Mouse (Mus musculus) urinary bladder, postnatal 36 days (tissue): ENCODE data around the gene Kcnb1.

Experiments used
- DNase-seq, 2 experiments: peaks; one replicate each; pipeline ENCODE4 v3.0.0; 2022; ENCODE audit warnings: low spot score in 2 of 2, mixed read lengths in 1 of 2

The Kcnb1 gene

DNA sequence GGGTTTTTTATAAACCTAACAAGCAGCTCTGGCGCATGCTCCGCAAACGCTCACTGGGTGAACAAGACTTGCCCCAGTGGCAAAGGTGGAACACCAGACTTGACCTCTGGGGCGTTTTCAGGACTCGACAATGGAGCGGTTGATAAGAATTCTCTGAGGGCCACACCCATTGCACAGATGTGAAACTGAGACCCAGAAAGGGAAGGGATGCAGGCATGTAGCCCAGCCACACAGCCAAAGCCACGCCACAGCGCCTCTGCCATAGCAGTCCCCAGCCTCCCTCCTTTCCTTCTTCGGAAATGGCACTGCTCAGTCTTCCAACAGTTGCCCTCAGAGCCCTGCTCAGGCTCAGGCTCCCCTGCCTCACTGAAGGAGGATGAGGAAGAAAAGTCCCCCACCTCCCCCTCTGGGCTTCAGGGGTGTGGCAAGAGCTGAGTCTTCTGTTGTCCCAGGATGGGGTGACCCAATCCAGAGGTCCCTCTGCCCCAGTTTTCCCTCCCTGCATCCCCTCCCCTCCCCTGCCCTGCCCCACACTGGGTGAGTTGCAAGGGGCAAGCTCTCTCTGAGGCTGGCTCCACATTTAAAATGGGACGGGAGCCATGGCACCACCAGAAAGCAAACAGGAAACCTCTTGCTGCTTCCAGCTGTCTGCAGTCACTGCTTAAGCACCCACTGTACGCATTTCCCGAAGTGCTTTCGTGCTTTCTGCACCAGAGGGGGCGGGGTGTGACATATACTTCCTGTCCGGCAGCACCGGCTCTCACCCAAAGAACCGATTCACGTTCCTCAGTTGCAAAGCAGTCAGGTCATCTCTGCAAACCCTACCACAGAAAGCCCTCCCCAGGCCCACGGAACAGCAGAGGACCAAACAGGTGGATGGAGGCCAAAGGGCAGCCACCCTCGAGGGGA, 61.0 kb downstream of the Kcnb1 start:
- peak; percentile 18 to 31 for DNase-seq

GRCm38 (mm10) chr2:167127404-167127803, 62.6 kb downstream of the Kcnb1 start:
- no peak for DNase-seq

GRCm38 (mm10) chr2:167125781-167126180, 64.2 kb downstream of the Kcnb1 start:
- DNase-seq: no peak

DNA sequence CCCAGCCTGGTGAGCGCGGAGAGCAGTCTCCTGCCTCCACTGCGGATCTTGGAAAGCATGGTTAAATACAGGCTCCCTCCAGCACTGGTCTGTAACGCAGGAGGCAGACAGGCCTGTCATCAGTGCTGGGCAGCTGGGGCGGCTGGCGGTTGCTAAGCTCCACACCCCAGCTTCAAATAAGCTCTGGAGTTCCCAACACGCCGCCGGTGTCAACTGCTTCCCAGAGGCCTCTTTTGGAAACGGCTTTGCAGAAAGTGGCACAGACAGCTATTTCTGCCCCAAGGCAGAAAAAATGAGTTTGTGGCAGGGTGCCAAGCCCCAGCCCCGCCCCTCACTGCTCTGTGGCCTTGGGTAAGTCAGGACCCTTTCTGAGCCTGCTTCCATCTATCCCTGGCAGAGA, 66.0 kb downstream of the Kcnb1 start:
- no peak for DNase-seq

- no peak for DNase-seq
Measured at GRCm38 (mm10) chr2:167122737-167123136, 67.2 kb downstream of the Kcnb1 start.

- DNase-seq: no peak
Measured at GRCm38 (mm10) chr2:167121996-167122395, 68.0 kb downstream of the Kcnb1 start.

DNA sequence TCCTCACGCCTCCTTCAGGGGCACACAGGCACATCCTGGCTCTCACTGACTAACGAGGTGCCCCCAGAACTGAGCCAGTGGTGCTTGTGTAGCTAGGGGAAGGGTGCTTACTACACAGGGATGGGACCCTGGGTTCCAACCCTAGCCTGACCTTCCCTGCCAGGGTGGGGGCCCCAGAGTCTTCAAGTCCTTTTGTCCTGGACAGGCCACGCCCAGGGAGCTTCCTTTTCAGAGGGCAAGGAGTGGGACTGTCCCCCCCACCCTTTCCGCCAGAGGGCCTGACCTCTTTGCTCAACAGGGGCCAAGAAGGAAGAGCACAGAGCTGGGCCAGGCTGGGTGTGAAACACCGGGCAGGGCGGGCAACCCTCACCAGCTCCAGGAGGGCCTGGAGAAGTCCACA, 68.7 kb downstream of the Kcnb1 start:
- peak in 1 of 2 experiments; percentile 33 for DNase-seq

GRCm38 (mm10) chr2:167120186-167120830, 69.6 kb downstream of the Kcnb1 start:
- DNase-seq: no peak

GRCm38 (mm10) chr2:167118046-167118445, 71.9 kb downstream of the Kcnb1 start:
- peak; percentile 72 to 81 for DNase-seq

DNA sequence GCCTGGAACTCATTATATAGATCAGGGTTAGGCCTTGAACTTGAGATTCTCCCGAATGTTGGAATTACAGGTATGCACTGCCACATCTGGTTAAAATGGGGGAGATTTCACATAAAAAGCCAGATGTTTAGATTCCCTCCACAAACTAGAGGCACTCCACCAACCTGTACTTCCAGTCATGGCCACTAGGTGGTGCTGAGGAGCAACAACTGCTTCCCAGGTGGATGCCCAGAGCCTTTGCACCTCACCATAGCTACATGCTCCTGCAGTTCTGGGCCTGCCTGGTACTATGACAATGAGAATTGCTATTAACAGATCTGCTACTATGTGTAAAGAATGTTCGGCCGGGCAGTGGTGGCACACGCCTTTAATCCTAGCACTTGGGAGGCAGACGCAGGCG, 77.2 kb downstream of the Kcnb1 start:
- peak; percentile 73 to 82 for DNase-seq

DNA sequence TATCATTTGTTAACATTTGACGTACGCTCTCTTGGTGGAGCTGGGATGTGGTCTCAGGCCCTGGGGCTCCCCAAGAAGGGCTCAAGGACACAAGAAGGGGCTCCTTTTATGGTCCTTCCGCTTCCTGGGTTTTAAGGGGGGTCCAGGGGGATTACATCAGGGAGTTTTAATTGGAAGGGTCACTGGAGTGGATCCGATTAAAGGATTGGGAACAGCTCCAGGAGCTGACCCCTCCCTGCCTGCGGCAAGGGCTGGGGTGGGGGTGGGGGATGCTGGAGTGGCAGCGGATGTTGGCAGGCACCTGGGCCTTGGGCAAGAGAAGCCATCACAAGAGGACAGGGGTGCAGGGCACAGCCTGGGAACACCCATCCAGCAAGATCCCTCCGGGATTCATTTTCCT, 77.7 kb downstream of the Kcnb1 start:
- no peak for DNase-seq

GRCm38 (mm10) chr2:167109506-167109905, 80.4 kb downstream of the Kcnb1 start:
- DNase-seq: no peak

GRCm38 (mm10) chr2:167103546-167103945, 86.4 kb downstream of the Kcnb1 start:
- DNase-seq: no peak

DNA sequence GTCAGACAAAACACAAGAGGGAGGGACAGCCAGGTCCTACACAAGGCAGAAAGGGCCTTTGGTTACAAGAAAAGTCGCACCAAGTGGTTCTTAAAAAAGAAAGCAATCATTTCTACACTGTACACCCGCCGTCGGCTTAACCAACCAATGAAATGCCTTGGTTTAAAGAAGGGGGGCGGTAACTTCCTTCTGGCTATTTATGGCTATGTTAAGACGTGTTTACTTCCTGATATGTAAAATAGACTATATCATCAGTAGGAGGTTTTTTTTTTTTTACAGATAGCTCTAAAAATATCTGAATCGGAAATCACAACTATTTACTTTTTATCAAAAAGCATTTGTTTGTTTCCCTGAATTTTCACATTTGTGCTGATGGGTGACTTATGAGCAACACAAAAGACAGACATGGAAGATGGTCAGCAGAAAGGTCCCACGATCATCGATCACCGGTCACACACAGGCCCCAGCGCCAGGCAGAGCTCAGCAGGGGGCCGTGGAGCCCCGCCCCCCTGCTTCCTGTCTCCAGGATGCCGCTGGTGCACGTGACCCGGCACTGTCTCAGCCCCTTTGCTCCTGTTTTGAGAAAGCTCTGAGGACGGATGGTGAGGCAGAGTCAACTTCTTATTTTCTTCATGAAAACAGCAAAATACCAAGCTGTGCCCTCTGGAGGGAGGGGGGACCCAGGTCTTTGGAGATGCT, 88.1 kb downstream of the Kcnb1 start:
- DNase-seq: no peak

DNA sequence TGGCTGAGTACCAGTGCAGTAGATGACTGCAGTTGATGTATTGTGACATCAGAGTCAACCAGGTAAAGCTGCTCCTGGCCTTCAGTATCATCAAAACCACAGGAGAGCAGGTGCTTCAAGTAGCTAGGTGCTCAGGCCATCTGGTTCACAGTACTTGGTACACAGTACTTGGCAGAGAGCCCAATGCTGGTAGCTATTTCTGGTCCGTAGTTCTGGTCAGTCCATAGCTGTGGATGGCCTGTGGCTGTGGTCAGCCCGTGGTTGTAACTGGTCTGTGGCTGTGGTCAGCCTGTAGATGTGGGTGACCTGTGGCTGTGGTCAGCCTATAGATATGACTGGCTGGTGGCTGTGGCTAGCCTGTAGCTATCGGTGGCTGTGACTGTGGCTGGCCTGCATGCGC, 95.3 kb downstream of the Kcnb1 start:
- no peak for DNase-seq

GRCm38 (mm10) chr2:167093171-167093900, 96.6 kb downstream of the Kcnb1 start:
- DNase-seq: no peak

DNA sequence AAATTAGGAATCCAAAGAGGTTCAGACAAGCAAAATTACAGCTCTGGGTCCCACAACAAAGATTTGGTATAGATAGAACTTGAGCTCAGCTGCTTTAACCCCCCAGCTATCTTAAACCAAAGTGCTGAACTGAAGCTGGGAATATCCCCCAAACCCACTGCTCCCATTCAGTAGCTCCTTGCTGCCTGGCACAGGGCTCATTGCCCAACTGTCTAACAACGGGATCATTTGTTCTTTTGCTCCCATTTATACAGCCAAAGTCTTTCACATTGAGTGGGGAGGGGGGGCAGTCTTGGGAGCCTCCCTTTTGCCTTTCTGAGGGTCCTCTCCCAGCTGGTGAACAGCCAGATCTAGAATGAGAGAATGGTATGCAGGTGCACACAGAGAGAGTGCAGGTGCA, 99.7 kb downstream of the Kcnb1 start:
- DNase-seq: no peak

DNA sequence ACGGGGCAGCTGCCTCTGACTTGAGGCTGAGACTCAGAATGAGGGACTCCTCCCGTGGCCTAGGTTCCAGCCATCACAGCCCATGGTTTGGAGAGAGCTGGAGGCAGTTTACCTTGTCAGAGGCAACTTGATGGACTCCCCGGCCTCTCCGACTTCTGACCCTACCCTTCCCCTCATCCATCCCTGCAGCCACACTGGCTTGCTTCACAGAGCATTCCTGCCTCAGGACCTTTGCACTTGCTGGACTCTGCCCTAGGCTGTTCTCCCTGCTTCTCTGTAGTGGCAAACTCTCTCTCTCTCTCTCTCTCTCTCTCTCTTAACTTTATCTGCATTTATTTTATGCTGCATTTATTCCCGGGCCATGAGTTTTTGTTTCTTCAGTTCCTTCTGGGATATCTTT, 103.1 kb downstream of the Kcnb1 start:
- no peak for DNase-seq

DNA sequence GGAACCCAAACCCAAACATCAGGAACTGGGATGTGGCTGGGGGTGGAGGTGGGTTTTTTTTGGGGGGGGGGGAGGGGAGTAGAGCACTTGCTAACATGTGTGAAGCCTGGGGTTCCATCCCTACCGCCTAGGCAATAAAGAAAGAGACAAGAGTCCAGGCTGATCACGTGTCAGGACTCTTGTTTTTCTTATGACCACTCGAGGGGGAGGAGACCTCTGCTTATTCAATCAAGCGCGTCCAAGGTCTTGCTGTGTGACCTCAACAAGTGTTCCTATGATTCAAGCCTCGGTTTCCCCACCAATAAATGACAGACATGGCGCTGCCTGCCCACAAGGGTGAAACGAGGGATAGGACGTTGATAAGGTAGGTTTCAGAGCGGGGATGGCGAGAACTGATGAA, 103.9 kb downstream of the Kcnb1 start:
- no peak for DNase-seq

- no peak for DNase-seq
Measured at GRCm38 (mm10) chr2:167081639-167082038, 108.3 kb downstream of the Kcnb1 start.

GRCm38 (mm10) chr2:167081135-167081534, 108.8 kb downstream of the Kcnb1 start:
- no peak for DNase-seq

DNA sequence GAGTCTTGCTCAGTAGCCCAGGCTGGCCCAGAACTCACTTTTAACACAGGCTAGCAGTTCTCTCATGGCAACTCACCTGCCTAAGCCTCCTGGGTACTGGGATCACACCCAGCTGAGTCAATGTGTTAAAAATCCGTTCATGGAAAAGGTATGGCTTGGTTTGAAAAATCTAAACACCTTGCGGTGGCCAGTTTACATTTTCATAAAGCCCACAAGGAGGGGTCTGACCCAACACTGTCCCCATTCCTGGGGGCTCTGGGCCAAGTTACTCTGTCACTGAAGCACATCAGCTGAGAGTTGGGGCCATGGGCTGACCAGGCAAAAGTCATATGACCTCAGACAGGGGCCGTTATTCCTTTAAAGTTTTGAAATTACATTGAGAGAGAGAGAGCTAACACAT, 109.6 kb downstream of the Kcnb1 start:
- DNase-seq: no peak
